Comparison of ENCODE assay signal across 18 mouse cellular contexts in the genomic region with DNA sequence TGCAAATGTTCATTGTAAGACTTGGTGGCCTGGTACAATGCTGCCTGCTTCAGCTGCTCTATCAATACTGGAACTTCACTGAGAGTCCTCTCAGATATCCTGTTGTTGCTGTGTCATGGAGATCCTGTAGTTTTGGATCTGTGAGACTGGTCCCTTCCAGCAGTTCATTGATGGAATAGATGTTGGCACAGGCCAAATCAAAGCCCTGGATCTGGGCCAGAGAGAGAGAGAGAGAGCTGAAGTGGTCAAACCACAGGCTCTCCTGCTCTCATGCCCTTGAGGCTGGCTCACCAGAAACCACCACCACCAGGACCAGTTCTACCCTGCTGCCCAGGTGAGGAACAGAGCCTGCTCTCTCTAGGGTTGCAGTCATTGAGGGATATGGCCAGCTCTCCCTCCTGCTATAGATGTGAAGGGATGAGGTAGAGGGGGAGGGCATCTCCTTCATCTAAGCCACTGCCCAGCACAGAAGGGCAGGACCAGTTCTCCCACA. TPM values are rescaled to one million over a fixed set of nuclear protein-coding genes. Genes with fewer than 3 reads are reported as not detected.
DNase-seq lines count a peak whose midpoint lies in the region; ATAC-seq lines count a peak whose summit lies in the region.
"Had no signal": no experiment of that assay in that cellular context is flagged by ENCODE, and none has a peak within 500 bp of the region (broad histone marks: within the 10 kb centered on the region; RNA-seq: fewer than 3 reads in every experiment).

No protein-coding gene starts in this region.

- ATAC-seq in megakaryocyte, adult 5-6 weeks (ENCODE audit: poor library complexity, severe bottlenecking): no peak
- ATAC-seq in monocyte, adult 5-6 weeks (replicated peaks; ENCODE audit: insufficient number of reproducible peaks, low FRiP score, low TSS enrichment, poor library complexity, severe bottlenecking): peak; percentile 32; the same call in 1 of the 2 replicates
- ATAC-seq in erythroid progenitor cell, adult 5-6 weeks (replicated peaks; ENCODE audit: low FRiP score, poor library complexity, severe bottlenecking): no peak
- ATAC-seq: activated CD4-positive, CD25-positive, alpha-beta regulatory T cell, adult 4 months; intestine, postnatal 0 days had no signal

- H3K27me3 ChIP-seq in megakaryocyte, embryonic 14.5 days (replicated peaks): no peaks in the 10 kb centered on the region
- H3K27me3 ChIP-seq: embryonic facial prominence, embryonic 15.5 days had no signal

- H3K4me3 ChIP-seq in megakaryocyte, embryonic 14.5 days (replicated peaks): peak overlapping the region; percentile 38
- H3K4me3 ChIP-seq: embryonic facial prominence, embryonic 15.5 days; heart, embryonic 10.5 days; myocyte had no signal

- H3K4me1 ChIP-seq in megakaryocyte, embryonic 14.5 days: peaks cover 37% of the 10 kb centered on the region
- H3K4me1 ChIP-seq: embryonic facial prominence, embryonic 15.5 days; heart, embryonic 10.5 days had no signal

- no peaks in the 10 kb centered on the region for H3K9me3 ChIP-seq in megakaryocyte, embryonic 14.5 days
- H3K9me3 ChIP-seq: embryonic facial prominence, embryonic 15.5 days; G1E; heart, embryonic 10.5 days had no signal

- H3K36me3 ChIP-seq in megakaryocyte, embryonic 14.5 days (replicated peaks; ENCODE audit: low read length): peaks cover 30% of the 10 kb centered on the region
- H3K36me3 ChIP-seq: embryonic facial prominence, embryonic 15.5 days had no signal

- DNase-seq in cerebellum, postnatal 14 days: peak; percentile 26 to 30
- DNase-seq in cerebellum, postnatal 25 days: no peak
- DNase-seq in layer of hippocampus, adult 11-12 months (ENCODE audit: low spot score): peak; percentile 34
- no peak for DNase-seq in layer of hippocampus, postnatal 14 days (ENCODE audit: low spot score in 2 of 2)
- DNase-seq: gastrocnemius, postnatal 10 days; kidney, postnatal 4 days; liver; right cerebral cortex, postnatal 25 days had no signal

RNA-seq across cellular contexts. Expression of a gene that starts 10.7 kb away (rescaled TPM):
- total RNA-seq in layer of hippocampus, postnatal 14 days (2021): 10 to 100 TPM; 32.1 to 34.6 TPM
- 2.1 and 3.5 TPM in 2 replicates for polyA plus RNA-seq in megakaryocyte, embryonic 14.5 days (2012; ENCODE audit: insufficient read depth, low replicate concordance)
- 55.9 and 69.4 TPM in 2 replicates for total RNA-seq in megakaryocyte, adult 5-6 weeks (2015)
- total RNA-seq in megakaryocyte, adult 5-6 weeks (2017): 77.5 and 79.8 TPM in 2 replicates
- total RNA-seq in monocyte, adult 5-6 weeks (2017): 90.9 to 162 TPM (median 105 TPM) in 3 replicates
- 24.5 and 28.9 TPM in 2 replicates for total RNA-seq in erythroid progenitor cell, adult 5-6 weeks (2015; ENCODE audit: low replicate concordance)
- 20.0 and 28.2 TPM in 2 replicates for total RNA-seq in erythroid progenitor cell, adult 5-6 weeks (2017; ENCODE audit: low replicate concordance)

Comparison
In these comparisons a context has a peak if more than half of its experiments do, and no peak if none do; other contexts are left out.
1. DNase-seq: peak in cerebellum, postnatal 14 days (2 of 2) and layer of hippocampus, adult 11-12 months (single experiment); none in cerebellum, postnatal 25 days (0 of 2) and layer of hippocampus, postnatal 14 days (0 of 2).